Mouse (Mus musculus) olfactory bulb, adult 2 months (tissue): Measurements from ENCODE around the gene Abca7.

Experiments used
- CTCF ChIP-seq: fragments of 200-500 bp; IDR thresholded peaks from 2 replicates; pipeline ENCODE4 v1.5.1; 2012; ENCODE audit warnings: low read depth, mild to moderate bottlenecking, low read length, moderate library complexity; ENCODE audit not compliant: insufficient read depth
- POLR2A ChIP-seq: fragments of 200-500 bp; IDR thresholded peaks from 2 replicates; pipeline ENCODE4 v1.6.1; 2012; ENCODE audit warnings: mild to moderate bottlenecking, low read depth, low read length, moderate library complexity; ENCODE audit not compliant: insufficient read depth

DNA sequence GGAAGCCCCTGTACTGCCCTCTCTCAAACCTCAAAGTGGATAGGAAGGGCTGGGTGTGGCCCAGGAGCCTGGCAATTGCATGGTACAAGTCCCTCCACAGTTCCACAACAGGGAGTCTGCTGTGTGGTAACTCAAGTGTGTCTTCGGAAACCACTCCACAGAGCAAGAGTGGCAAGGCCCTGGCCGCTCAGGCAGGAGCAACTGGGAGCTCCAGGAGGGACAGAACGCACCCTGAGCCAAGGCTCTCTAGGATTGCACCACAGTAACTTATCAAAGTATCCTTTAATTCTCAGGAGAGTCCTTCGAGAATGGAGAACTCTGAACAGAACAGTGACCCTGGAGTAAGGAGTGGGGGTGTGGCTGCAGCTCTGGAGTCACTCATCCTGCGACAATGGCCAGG, 39.4 kb downstream of the Abca7 start:
- no peak for TF ChIP-seq POLR2A
- no peak for TF ChIP-seq CTCF
